Mouse (Mus musculus): ENCODE measurements around the gene Ptrh2.

GRCm38 (mm10) chr11:86714606-86715005 lies 30.8 kb downstream of the Ptrh2 start:
- TF ChIP-seq CTCF (IDR thresholded peaks at IDR 0.05; ENCODE audit: borderline replicate concordance, insufficient read depth, low read depth, low read length): no peak
- no peak for TF ChIP-seq POLR2A (IDR thresholded peaks at IDR 0.05; ENCODE audit: borderline replicate concordance, insufficient read depth, low read length)

Data from cerebellum, adult 2 months (tissue).